Mouse (Mus musculus): Measurements from ENCODE around the gene Dcpp1. TPM values are rescaled to one million over a fixed set of nuclear protein-coding genes. Genes with fewer than 3 reads are reported as not detected.
A peak's percentile ranks its signal among the peaks of the same experiment; 100 is the strongest.

The Dcpp1 gene
- polyA plus RNA-seq, 2 experiments = not detected

GRCm38 (mm10) chr17:23925090-23925493, 44.4 kb downstream of the Dcpp1 start:
- Histone ChIP-seq H3K36me3 (ENCODE audit: control insufficient read depth, insufficient read depth, low read length) (no peaks in the 10 kb centered on the region), H3K27me3 (ENCODE audit: control insufficient read depth, insufficient read depth, low read length) (no peaks in the 10 kb centered on the region), H3K4me3 (replicated peaks; ENCODE audit: low read length) (peak overlapping the region; percentile 51), H3K9ac (ENCODE audit: low read depth, low read length, severe bottlenecking) (peak overlapping the region; percentile 57), H3K4me1 (ENCODE audit: control insufficient read depth, insufficient read depth, low read length) (peaks cover 8% of the 10 kb centered on the region), H3K27ac (replicated peaks; ENCODE audit: low read depth, low read length) (peak overlapping the region; percentile 83), H3K4me2 (replicated peaks; ENCODE audit: low read depth, low read length, severe bottlenecking) (peak overlapping the region; percentile 70), H3K9me3 (ENCODE audit: control insufficient read depth, low read length) (no peaks in the 10 kb centered on the region)
- DNase-seq (ENCODE audit: low spot score) (peak; percentile 73), ATAC-seq (ENCODE audit: low FRiP score, low read depth) (peak; percentile 82)
- under 1% methylated on average over 14 of the region's 14 CpGs for WGBS
- TF ChIP-seq POLR2A (IDR thresholded peaks at IDR 0.05; ENCODE audit: borderline replicate concordance, extremely low read depth, insufficient read depth, insufficient read length) = no peak

DNA sequence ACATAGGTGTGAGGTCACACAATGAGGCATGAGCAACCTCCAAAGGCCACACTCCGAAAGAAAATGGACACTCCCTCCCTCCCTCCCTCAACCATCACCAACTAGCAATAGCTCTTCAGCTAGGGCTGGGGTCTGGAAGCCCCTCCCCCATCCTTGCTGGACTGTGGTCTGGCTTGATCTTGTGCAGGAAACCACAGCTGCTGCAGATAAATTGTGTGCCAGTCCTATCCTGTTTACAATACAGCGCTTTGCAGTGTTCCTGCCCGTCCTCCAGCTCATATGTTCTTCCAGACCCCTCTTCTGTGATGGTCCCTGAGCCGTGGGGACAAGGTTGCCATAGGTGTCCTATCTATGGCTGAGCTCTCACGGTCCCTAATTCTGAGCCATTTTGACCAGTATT, 50.5 kb downstream of the Dcpp1 start:
- H3K27ac ChIP-seq (replicated peaks; ENCODE audit: low read depth, low read length) = no peak overlapping the region
- H3K4me2 ChIP-seq (replicated peaks; ENCODE audit: low read depth, low read length, severe bottlenecking) = no peak overlapping the region
- no peaks in the 10 kb centered on the region for H3K27me3 ChIP-seq (ENCODE audit: control insufficient read depth, insufficient read depth, low read length)
- H3K4me3 ChIP-seq (replicated peaks; ENCODE audit: low read length) = no peak overlapping the region
- H3K4me1 ChIP-seq (ENCODE audit: control insufficient read depth, insufficient read depth, low read length) = no peaks in the 10 kb centered on the region
- no peak overlapping the region for H3K9ac ChIP-seq (ENCODE audit: low read depth, low read length, severe bottlenecking)
- TF ChIP-seq POLR2A (IDR thresholded peaks at IDR 0.05; ENCODE audit: borderline replicate concordance, extremely low read depth, insufficient read depth, insufficient read length) = no peak
- WGBS = 74% methylated on average over 5 of the region's 5 CpGs
- H3K9me3 ChIP-seq (ENCODE audit: control insufficient read depth, low read length) = no peaks in the 10 kb centered on the region
- ATAC-seq (ENCODE audit: low FRiP score, low read depth) (no peak), DNase-seq (ENCODE audit: low spot score) (no peak)
- H3K36me3 ChIP-seq (ENCODE audit: control insufficient read depth, insufficient read depth, low read length) = no peaks in the 10 kb centered on the region

Other genes starting within 250 kb of the Dcpp1 start
- 1.0 and 1.4 TPM in 2 replicates for gene Mmp25, start 235.6 kb upstream of the Dcpp1 start, polyA plus RNA-seq (2012; rRNA removed)
- 0.76 and 0.80 TPM in 2 replicates for gene Mmp25, start 235.6 kb upstream of the Dcpp1 start, polyA plus RNA-seq (2014; fragmentation: Nextera tagmentation; extraction: Ambion mirVana)
- gene Bicdl2, start 220.4 kb upstream of the Dcpp1 start, polyA plus RNA-seq (2012; rRNA removed) = 1.6 and 2.8 TPM in 2 replicates
- gene Bicdl2, start 220.4 kb upstream of the Dcpp1 start, polyA plus RNA-seq (2014; fragmentation: Nextera tagmentation; extraction: Ambion mirVana) = 5.1 and 5.8 TPM in 2 replicates
- gene Hcfc1r1, start 207.3 kb upstream of the Dcpp1 start, polyA plus RNA-seq (2012; rRNA removed) = 63.4 and 73.3 TPM in 2 replicates
- 85.3 and 85.4 TPM in 2 replicates for gene Hcfc1r1, start 207.3 kb upstream of the Dcpp1 start, polyA plus RNA-seq (2014; fragmentation: Nextera tagmentation; extraction: Ambion mirVana)
- 45.5 and 51.2 TPM in 2 replicates for gene Thoc6, start 207.0 kb upstream of the Dcpp1 start, polyA plus RNA-seq (2012; rRNA removed)
- gene Thoc6, start 207.0 kb upstream of the Dcpp1 start, polyA plus RNA-seq (2014; fragmentation: Nextera tagmentation; extraction: Ambion mirVana) = 41.8 and 44.2 TPM in 2 replicates
- gene Tnfrsf12a, start 203.4 kb upstream of the Dcpp1 start, polyA plus RNA-seq (2012; rRNA removed) = 13.6 and 16.1 TPM in 2 replicates
- gene Tnfrsf12a, start 203.4 kb upstream of the Dcpp1 start, polyA plus RNA-seq (2014; fragmentation: Nextera tagmentation; extraction: Ambion mirVana) = 20.3 and 24.0 TPM in 2 replicates
- gene Cldn6, start 201.6 kb upstream of the Dcpp1 start, polyA plus RNA-seq (2012; rRNA removed) = 13.6 and 14.0 TPM in 2 replicates
- gene Cldn6, start 201.6 kb upstream of the Dcpp1 start, polyA plus RNA-seq (2014; fragmentation: Nextera tagmentation; extraction: Ambion mirVana) = 11.3 and 14.7 TPM in 2 replicates
- gene Cldn9, start 196.8 kb upstream of the Dcpp1 start, polyA plus RNA-seq (2012; rRNA removed) = 4.0 and 5.1 TPM in 2 replicates
- gene Cldn9, start 196.8 kb upstream of the Dcpp1 start, polyA plus RNA-seq (2014; fragmentation: Nextera tagmentation; extraction: Ambion mirVana) = 5.9 and 9.6 TPM in 2 replicates
- 4.4 and 4.6 TPM in 2 replicates for gene 1520401A03Rik, start 158.1 kb upstream of the Dcpp1 start, polyA plus RNA-seq (2012; rRNA removed)
- 1.6 and 2.1 TPM in 2 replicates for gene 1520401A03Rik, start 158.1 kb upstream of the Dcpp1 start, polyA plus RNA-seq (2014; fragmentation: Nextera tagmentation; extraction: Ambion mirVana)
- gene Pkmyt1, start 154.5 kb upstream of the Dcpp1 start, polyA plus RNA-seq (2012; rRNA removed) = 81.7 and 105 TPM in 2 replicates
- gene Pkmyt1, start 154.5 kb upstream of the Dcpp1 start, polyA plus RNA-seq (2014; fragmentation: Nextera tagmentation; extraction: Ambion mirVana) = 46.4 and 47.5 TPM in 2 replicates
- 9.7 and 13.4 TPM in 2 replicates for gene Paqr4, start 140.0 kb upstream of the Dcpp1 start, polyA plus RNA-seq (2012; rRNA removed)
- gene Paqr4, start 140.0 kb upstream of the Dcpp1 start, polyA plus RNA-seq (2014; fragmentation: Nextera tagmentation; extraction: Ambion mirVana) = 15.7 and 17.3 TPM in 2 replicates
- gene Kremen2, start 135.0 kb upstream of the Dcpp1 start, polyA plus RNA-seq (2012; rRNA removed) = 40.1 and 50.6 TPM in 2 replicates
- gene Kremen2, start 135.0 kb upstream of the Dcpp1 start, polyA plus RNA-seq (2014; fragmentation: Nextera tagmentation; extraction: Ambion mirVana) = 42.4 and 42.6 TPM in 2 replicates
- gene Flywch1, start 109.3 kb upstream of the Dcpp1 start, polyA plus RNA-seq (2012; rRNA removed) = 47.1 and 58.5 TPM in 2 replicates
- gene Flywch1, start 109.3 kb upstream of the Dcpp1 start, polyA plus RNA-seq (2014; fragmentation: Nextera tagmentation; extraction: Ambion mirVana) = 66.2 and 74.8 TPM in 2 replicates
- gene Flywch2, start 94.8 kb upstream of the Dcpp1 start, polyA plus RNA-seq (2012; rRNA removed) = 46.3 and 50.8 TPM in 2 replicates
- 41.2 and 47.5 TPM in 2 replicates for gene Flywch2, start 94.8 kb upstream of the Dcpp1 start, polyA plus RNA-seq (2014; fragmentation: Nextera tagmentation; extraction: Ambion mirVana)
- 654 and 850 TPM in 2 replicates for gene Srrm2, start 90.3 kb upstream of the Dcpp1 start, polyA plus RNA-seq (2012; rRNA removed)
- 406 and 466 TPM in 2 replicates for gene Srrm2, start 90.3 kb upstream of the Dcpp1 start, polyA plus RNA-seq (2014; fragmentation: Nextera tagmentation; extraction: Ambion mirVana)
- gene Elob, start 51.7 kb upstream of the Dcpp1 start, polyA plus RNA-seq (2012; rRNA removed) = 739 and 935 TPM in 2 replicates
- gene Elob, start 51.7 kb upstream of the Dcpp1 start, polyA plus RNA-seq (2014; fragmentation: Nextera tagmentation; extraction: Ambion mirVana) = 1,204 and 1,221 TPM in 2 replicates
- gene Prss33, start 44.8 kb upstream of the Dcpp1 start, polyA plus RNA-seq (2012; rRNA removed) = 0.12 and 0.14 TPM in 2 replicates
- gene Prss33, start 44.8 kb upstream of the Dcpp1 start, polyA plus RNA-seq (2014; fragmentation: Nextera tagmentation; extraction: Ambion mirVana) = not detected in 2 replicates
- gene Prss32, start 37.0 kb upstream of the Dcpp1 start, polyA plus RNA-seq (2012; rRNA removed) = 0.06 TPM in 1 of 2 replicates, not detected in the other
- gene Prss32, start 37.0 kb upstream of the Dcpp1 start, polyA plus RNA-seq (2014; fragmentation: Nextera tagmentation; extraction: Ambion mirVana) = not detected in 2 replicates
- gene Prss41, start 36.7 kb upstream of the Dcpp1 start, polyA plus RNA-seq (2012; rRNA removed) = 1.6 and 2.1 TPM in 2 replicates
- 0.28 and 0.78 TPM in 2 replicates for gene Prss41, start 36.7 kb upstream of the Dcpp1 start, polyA plus RNA-seq (2014; fragmentation: Nextera tagmentation; extraction: Ambion mirVana)
- not detected in 2 replicates for gene Prss21, start 12.8 kb upstream of the Dcpp1 start, polyA plus RNA-seq (2012; rRNA removed)
- gene Prss21, start 12.8 kb upstream of the Dcpp1 start, polyA plus RNA-seq (2014; fragmentation: Nextera tagmentation; extraction: Ambion mirVana) = not detected in 2 replicates
- not detected in 2 replicates for gene Dcpp2, start within 50 bp of the Dcpp1 start, polyA plus RNA-seq (2012; rRNA removed)
- not detected in 2 replicates for gene Dcpp2, start within 50 bp of the Dcpp1 start, polyA plus RNA-seq (2014; fragmentation: Nextera tagmentation; extraction: Ambion mirVana)
- not detected in 2 replicates for gene Dcpp3, start 36.6 kb downstream of the Dcpp1 start, polyA plus RNA-seq (2012; rRNA removed)
- gene Dcpp3, start 36.6 kb downstream of the Dcpp1 start, polyA plus RNA-seq (2014; fragmentation: Nextera tagmentation; extraction: Ambion mirVana) = not detected in 2 replicates
- gene Sbp, start 60.8 kb downstream of the Dcpp1 start, polyA plus RNA-seq (2012; rRNA removed) = not detected in 2 replicates
- gene Sbp, start 60.8 kb downstream of the Dcpp1 start, polyA plus RNA-seq (2014; fragmentation: Nextera tagmentation; extraction: Ambion mirVana) = not detected in 2 replicates
- 0.24 TPM in 1 of 2 replicates, not detected in the other for gene Sbpl, start 74.4 kb downstream of the Dcpp1 start, polyA plus RNA-seq (2012; rRNA removed)
- gene Sbpl, start 74.4 kb downstream of the Dcpp1 start, polyA plus RNA-seq (2014; fragmentation: Nextera tagmentation; extraction: Ambion mirVana) = not detected in 2 replicates
- 0.06 TPM in 1 of 2 replicates, not detected in the other for gene Prss30, start 99.7 kb downstream of the Dcpp1 start, polyA plus RNA-seq (2012; rRNA removed)
- not detected in 2 replicates for gene Prss30, start 99.7 kb downstream of the Dcpp1 start, polyA plus RNA-seq (2014; fragmentation: Nextera tagmentation; extraction: Ambion mirVana)
- gene Prss22, start 117.2 kb downstream of the Dcpp1 start, polyA plus RNA-seq (2012; rRNA removed) = 0.54 and 0.72 TPM in 2 replicates
- 0.44 and 0.51 TPM in 2 replicates for gene Prss22, start 117.2 kb downstream of the Dcpp1 start, polyA plus RNA-seq (2014; fragmentation: Nextera tagmentation; extraction: Ambion mirVana)
- 0.82 and 1.4 TPM in 2 replicates for gene Prss27, start 157.3 kb downstream of the Dcpp1 start, polyA plus RNA-seq (2012; rRNA removed)
- 1.5 TPM in 2 replicates for gene Prss27, start 157.3 kb downstream of the Dcpp1 start, polyA plus RNA-seq (2014; fragmentation: Nextera tagmentation; extraction: Ambion mirVana)
- 60.2 and 72.4 TPM in 2 replicates for gene Kctd5, start 192.6 kb downstream of the Dcpp1 start, polyA plus RNA-seq (2012; rRNA removed)
- gene Kctd5, start 192.6 kb downstream of the Dcpp1 start, polyA plus RNA-seq (2014; fragmentation: Nextera tagmentation; extraction: Ambion mirVana) = 57.8 and 63.5 TPM in 2 replicates

Data from limb, embryonic 14.5 days (tissue).